Mouse (Mus musculus) adrenal gland, postnatal 25 days (tissue): Measurements from ENCODE around the gene Abhd17a. TPM values are rescaled to one million over a fixed set of nuclear protein-coding genes. Genes with fewer than 3 reads are reported as not detected.
A peak's percentile ranks its signal among the peaks of the same experiment; 100 is the strongest.
"Not testable (repeated sequence)": the region's sequence is repeated elsewhere in the genome, so short reads cannot be mapped to it uniquely, and the experiment has no call there.

Source experiments
- DNase-seq: peaks from one replicate; pipeline ENCODE4 v3.0.0; 2021; ENCODE audit warnings: mixed read lengths
- total RNA-seq: library from RNA; stranded (reverse); gene quantifications from 2 replicates; pipeline ENCODE4 v1.2.3, GENCODE M21; 2021

Gene Abhd17a
- total RNA-seq, 1 experiment from 2014 or later = 100 TPM

DNA sequence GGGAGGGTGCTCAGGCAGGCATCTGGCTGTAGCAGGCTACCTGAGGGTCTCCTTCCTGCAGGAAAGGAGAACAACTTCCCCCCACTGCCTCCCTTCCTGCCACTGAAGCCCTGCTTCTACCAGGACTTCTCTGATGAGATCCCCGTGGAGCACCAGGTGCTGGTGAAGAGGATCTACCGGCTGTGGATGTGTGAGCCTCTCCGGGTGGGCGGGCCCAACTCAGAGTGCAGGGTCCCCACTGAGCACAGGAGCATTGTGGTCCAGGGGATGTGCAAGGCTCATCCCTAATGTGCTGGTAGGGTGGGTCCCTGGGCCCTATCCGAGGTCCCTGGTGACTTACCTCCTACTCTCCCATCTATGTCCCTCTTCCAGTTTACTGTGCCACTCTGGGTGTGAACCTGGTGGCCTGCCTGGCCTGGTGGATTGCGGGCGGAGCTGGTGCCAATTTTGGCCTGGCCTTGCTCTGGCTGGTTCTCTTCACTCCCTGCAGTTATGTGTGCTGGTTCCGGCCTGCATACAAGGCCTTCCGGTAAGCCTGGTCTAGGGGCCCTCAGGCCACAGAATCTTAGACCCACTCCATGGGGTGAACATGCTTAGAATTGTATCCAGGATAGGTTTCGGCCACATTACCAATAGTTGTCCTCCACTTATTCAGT lies 19.3 kb upstream of the Abhd17a start:
- no peak for DNase-seq

DNA sequence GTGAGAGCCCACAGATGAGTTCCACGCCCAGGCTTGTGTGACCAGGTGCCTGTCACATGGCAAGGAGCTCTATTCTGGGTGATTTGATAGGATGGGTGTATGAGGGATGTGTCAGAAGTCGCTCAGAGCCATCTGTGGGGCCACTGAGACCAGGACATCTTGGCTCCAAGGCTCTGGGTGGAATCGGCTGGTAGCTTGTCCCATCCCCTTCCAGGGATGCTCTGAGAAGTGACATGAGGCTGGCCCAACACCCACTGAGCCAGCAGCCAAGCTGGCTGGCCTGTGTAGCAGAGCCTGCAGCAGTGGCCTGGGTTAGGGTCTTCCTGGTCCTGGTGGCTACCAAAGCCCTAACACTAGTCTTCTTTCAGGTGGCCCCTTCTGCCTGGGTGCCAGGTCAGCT lies 18.3 kb upstream of the Abhd17a start:
- DNase-seq = no peak

GRCm38 (mm10) chr10:80606737-80607350 lies 16.7 kb upstream of the Abhd17a start:
- no peak for DNase-seq

DNA sequence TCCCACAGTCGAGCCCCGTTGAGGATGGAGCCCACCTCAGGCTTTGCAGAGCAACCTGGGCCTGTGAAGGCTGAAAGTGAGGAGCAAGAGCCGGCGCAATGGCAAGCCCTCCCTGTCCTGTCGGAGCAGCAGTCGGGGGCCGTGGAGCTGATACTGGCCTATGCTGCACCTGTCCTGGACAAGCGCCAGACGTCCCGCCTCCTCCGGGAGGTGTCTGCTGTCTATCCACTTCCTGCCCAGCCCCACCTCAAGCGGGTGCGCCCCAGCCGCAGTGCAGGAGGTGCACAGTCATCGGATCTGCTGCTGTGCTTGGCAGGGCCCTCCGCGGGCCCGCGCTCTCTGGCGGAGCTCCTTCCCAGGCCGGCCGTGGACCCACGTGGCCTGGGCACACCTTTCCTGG lies 16.2 kb upstream of the Abhd17a start:
- no peak for DNase-seq

GRCm38 (mm10) chr10:80605721-80606120 lies 15.6 kb upstream of the Abhd17a start, which contains the start of gene Gm49322:
Gene Gm49322, plus strand, starts transcription at chr10:80606021.
- DNase-seq = not testable (repeated sequence)

DNA sequence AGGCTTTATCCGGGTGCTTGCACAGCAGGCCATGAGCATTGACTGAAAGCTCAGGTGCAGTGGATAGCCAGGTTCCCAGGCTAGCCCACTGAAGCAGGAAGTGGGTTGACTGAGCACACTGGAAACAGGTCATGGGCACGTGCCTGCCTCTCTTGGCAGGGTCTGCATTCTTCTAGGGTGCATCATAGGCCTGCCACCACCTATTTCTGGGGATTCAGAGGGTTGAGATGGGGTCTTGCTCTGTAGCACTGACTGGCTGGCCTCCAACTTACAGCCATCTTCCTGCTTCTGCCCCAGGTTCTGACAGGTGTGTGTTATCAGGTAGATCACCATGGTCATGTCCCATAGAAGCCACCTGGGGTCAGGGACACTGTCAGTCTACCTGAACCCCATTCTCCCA lies 14.8 kb upstream of the Abhd17a start:
- DNase-seq = no peak

DNA sequence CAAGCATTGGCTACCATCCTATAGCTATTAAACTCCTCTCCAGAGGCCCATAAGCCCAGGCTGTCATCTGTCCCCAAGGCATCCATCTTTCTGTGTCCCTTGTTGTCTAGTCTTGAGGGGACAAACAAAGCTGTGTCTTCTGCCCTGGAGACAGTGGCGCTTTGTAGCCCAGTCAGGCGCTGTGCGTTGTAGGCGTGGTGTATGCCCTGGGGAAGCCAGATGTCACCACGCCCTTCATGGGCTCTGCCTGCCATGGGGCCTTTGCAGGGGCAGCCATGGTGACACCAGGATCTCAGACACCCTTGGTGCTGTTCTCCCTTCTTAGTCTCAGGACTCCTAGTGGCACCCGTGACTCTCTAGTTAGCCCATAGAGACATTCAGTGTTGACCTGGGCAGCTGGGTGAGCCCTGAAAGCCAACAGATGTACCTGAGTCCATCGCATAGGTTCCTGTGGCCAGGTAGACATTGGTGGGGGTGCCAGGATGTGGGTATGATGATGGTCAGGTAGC lies 13.9 kb upstream of the Abhd17a start:
- DNase-seq = no peak

DNA sequence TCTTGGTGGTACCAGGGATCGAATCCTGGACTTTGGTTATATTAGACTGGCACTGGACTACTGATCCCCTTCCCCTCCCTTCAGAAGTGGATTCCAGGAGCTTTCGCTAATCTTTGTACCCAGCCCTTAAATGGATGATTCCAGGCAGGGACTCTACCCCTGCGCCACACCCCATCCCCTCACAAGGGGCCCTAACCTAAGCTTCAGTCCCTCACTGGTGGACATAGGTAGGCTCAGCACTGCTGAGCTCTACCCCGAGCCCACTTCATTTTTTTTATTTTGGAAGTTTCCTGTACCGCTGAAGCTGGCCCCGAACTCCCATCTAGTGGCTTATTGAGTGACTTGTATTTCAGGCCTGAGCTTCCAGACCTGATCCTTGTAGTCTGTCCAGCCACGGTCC lies 13.2 kb upstream of the Abhd17a start:
- DNase-seq = no peak

GRCm38 (mm10) chr10:80602698-80603325 lies 12.7 kb upstream of the Abhd17a start, which contains the start of the genes Scamp4 and Adat3:
Gene Scamp4, plus strand, starts transcription at chr10:80602872.
Gene Adat3, plus strand, starts transcription at chr10:80602880.
- DNase-seq = peak; percentile 93

DNA sequence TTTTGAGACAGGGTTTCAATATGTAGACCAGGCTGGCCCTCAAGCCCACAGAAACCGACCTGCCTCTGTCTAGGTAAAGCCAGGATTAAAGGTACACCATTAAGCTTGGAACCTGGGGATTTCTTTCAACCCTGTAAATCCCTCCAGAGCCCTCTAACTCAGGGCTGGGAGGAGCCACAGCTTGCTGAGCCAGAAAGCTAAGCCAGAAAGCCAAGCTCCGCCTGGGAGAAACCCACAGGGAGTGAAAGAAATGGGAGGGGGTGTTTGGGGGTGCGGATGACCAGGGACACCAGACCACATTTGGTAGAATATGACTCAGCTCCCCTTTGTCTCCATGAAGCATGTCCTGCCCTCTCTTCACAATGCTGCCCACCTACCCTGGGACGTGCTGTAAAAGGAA lies 6.2 kb upstream of the Abhd17a start:
- no peak for DNase-seq

- no peak for DNase-seq
Observed at GRCm38 (mm10) chr10:80589127-80589878, 838 bp downstream of the Abhd17a start.

GRCm38 (mm10) chr10:80587305-80587657 lies 2.9 kb downstream of the Abhd17a start:
- no peak for DNase-seq

DNA sequence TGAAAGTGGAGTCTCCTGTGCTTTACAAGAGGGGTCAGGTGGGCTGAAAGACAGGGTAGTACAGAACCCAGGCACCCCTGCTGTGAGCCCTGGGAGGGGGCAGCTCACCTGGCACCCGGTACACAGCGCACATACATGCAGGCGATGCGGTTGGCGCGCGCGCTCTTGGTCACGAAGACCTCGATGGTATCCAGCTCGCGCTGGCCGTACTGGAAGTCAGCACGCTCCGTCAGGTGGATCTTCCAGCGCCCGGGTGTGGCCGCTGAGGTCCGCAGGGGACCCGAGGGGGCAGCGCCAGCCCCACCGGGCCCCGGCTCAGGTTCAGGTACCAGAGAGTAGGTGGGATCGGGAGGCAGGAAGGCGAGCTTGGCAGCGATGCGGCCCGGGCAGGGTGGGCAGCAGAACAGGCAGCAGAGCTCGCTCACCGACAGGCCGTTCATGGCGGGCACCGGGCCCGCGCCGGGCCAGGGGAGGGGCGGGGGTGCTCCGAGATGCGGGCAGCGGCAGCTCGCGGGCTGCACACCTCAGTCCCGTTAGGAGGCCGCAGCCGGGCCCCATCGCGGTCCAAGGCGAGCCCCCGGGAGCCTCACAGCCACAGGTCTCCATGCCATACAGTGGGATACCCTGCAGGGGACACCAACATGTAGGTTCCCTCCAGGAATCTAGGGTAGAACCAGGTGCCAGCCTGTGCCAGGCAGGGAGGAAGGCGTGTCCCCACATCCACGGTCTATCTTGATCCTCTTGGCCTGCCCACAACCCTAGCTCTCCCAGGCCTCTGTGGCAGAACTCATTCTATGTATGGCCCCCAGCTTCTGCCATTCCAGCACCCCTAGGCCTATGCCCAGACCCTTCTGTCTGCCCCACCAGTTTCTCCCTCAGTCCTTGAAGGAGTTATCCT lies 3.5 kb downstream of the Abhd17a start:
- no peak for DNase-seq

- DNase-seq = no peak
Observed at GRCm38 (mm10) chr10:80585581-80585980, 4.6 kb downstream of the Abhd17a start.

DNA sequence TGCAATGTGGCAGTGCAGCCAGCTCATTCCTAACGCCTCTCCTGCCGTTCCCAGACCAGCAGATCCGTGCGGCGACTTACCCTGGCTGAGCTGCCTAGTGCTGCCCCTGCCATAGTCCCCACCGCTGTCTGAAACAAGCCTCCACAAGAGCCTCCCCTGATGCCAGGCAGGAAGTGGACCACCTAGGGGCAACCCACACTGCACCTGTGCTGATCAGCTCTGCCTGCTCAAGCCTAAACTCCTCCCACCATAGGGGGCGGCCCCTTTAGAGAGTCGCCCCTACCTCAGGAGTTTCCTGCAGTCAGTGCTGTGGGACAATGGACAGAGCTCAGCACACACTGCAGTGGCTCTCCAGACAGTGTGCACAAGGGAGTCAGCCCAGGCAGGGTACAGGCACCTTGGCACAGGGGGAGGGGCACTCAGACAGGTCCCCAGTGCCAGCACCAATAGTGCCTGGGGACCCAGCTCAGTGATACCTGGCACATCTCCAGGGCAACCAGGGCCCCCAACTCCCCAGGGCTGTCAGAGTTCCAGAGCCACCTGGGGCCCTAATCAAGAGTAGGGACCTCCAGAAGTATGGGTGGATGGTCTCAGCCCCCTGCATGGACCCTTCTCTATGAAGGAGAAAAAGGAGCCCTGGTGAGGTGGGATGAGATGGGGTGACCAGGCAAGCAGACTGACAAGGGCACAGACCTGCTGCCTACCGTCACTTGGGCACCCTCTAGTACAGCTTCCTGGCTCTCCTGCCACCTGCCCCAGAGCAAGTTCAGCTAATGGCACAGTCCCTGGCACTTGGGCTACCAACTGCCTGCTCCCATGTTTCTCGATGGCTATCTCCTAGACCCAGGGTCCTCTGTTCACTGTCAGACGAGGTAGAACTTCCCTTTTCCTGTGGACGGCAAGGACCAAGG lies 5.2 kb downstream of the Abhd17a start:
- no peak for DNase-seq

- DNase-seq = no peak
Observed at GRCm38 (mm10) chr10:80584045-80584488, 6.1 kb downstream of the Abhd17a start.

- DNase-seq = no peak
Observed at GRCm38 (mm10) chr10:80583047-80583446, 7.1 kb downstream of the Abhd17a start.

GRCm38 (mm10) chr10:80578911-80579310 lies 11.2 kb downstream of the Abhd17a start:
- DNase-seq = peak; percentile 51

GRCm38 (mm10) chr10:80578131-80578750 lies 11.9 kb downstream of the Abhd17a start:
- peak; percentile 87 for DNase-seq
